Mouse (Mus musculus): Measurements from ENCODE around the gene Ppp2r5b. TPM values are rescaled to one million over a fixed set of nuclear protein-coding genes. Genes with fewer than 3 reads are reported as not detected.
A peak's percentile ranks its signal among the peaks of the same experiment; 100 is the strongest.

The Ppp2r5b gene
- total and polyA plus RNA-seq, 3 experiments: 2.8 to 9.8 (median 3.4) TPM

GRCm38 (mm10) chr19:6283001-6283400, 47.3 kb upstream of the Ppp2r5b start:
- peak overlapping the region; percentile 14; the same call in 1 of the 2 replicates for H3K4me2 ChIP-seq (ENCODE audit: insufficient read depth, low read depth, poor library complexity, severe bottlenecking)
- peak overlapping the region; percentile 99 for H3K27ac ChIP-seq (ENCODE audit: insufficient read depth, low read depth)
- peak overlapping the region; percentile 65 for H3K9ac ChIP-seq (ENCODE audit: insufficient read depth, low read depth)
- H3K36me3 ChIP-seq (replicated peaks in 1 of 2; ENCODE audit: control insufficient read depth in 1 of 2, insufficient read depth in 1 of 2, low read length in 1 of 2): peaks cover 89 to 94% of the 10 kb centered on the region in 2 experiments
- in situ Hi-C loops (cut with MboI; ENCODE audit: low pct_ligation_motif_present, low pct_unique_long_range_greater_than_20kb, low sequenced_read_pairs) (no loop called here), dilution Hi-C loops (cut with MboI; ENCODE audit: extremely low pct_ligation_motif_present, extremely low pct_unique_long_range_greater_than_20kb, low sequenced_read_pairs) (no loop called here)
- TF ChIP-seq EP300 (IDR thresholded peaks at IDR 0.05; ENCODE audit: low read length) (no peak), TBP (conservative IDR thresholded peaks at IDR 0.05; ENCODE audit: low read depth, low read length) (no peak), POLR2A (IDR thresholded peaks at IDR 0.05; ENCODE audit: low read depth, low read length) (no peak), NRF1 (IDR thresholded peaks at IDR 0.05; ENCODE audit: low read depth, low read length) (no peak), MAX (IDR thresholded peaks at IDR 0.05; ENCODE audit: low read length) (no peak)
- peaks cover 87% of the 10 kb centered on the region for H3K79me2 ChIP-seq (replicated peaks; ENCODE audit: control insufficient read depth, extremely low read depth, insufficient read depth, poor library complexity, severe bottlenecking)
- no peak for DNase-seq (ENCODE audit: extremely low read depth)
- H3K9me3 ChIP-seq (replicated peaks; ENCODE audit: low read length): no peaks in the 10 kb centered on the region
- H3K27me3 ChIP-seq (replicated peaks): no peaks in the 10 kb centered on the region
- H3K4me1 ChIP-seq (ENCODE audit: control insufficient read depth in 1 of 2, insufficient read depth in 2 of 2): peaks cover 47 to 74% of the 10 kb centered on the region in 2 experiments
- peak overlapping the region in 1 of 3 experiments; percentile 1 for H3K4me3 ChIP-seq (replicated peaks in 1 of 3; ENCODE audit: low read depth in 2 of 3, low read length in 2 of 3, poor library complexity in 1 of 3)

- H3K79me2 ChIP-seq (replicated peaks; ENCODE audit: control insufficient read depth, extremely low read depth, insufficient read depth, poor library complexity, severe bottlenecking): peaks cover 82% of the 10 kb centered on the region
- in situ Hi-C loops (cut with MboI; ENCODE audit: low pct_ligation_motif_present, low pct_unique_long_range_greater_than_20kb, low sequenced_read_pairs) (no loop called here), dilution Hi-C loops (cut with MboI; ENCODE audit: extremely low pct_ligation_motif_present, extremely low pct_unique_long_range_greater_than_20kb, low sequenced_read_pairs) (no loop called here)
- peak overlapping the region; percentile 92 for H3K9ac ChIP-seq (ENCODE audit: insufficient read depth, low read depth)
- peak overlapping the region; percentile 69 for H3K4me2 ChIP-seq (ENCODE audit: insufficient read depth, low read depth, poor library complexity, severe bottlenecking)
- peaks cover 33 to 57% of the 10 kb centered on the region in 2 experiments for H3K4me1 ChIP-seq (ENCODE audit: control insufficient read depth in 1 of 2, insufficient read depth in 2 of 2)
- DNase-seq (ENCODE audit: extremely low read depth): peak; percentile 92
- H3K27ac ChIP-seq (ENCODE audit: insufficient read depth, low read depth): peak overlapping the region; percentile 99
- no peaks in the 10 kb centered on the region for H3K27me3 ChIP-seq (replicated peaks)
- H3K4me3 ChIP-seq (replicated peaks in 1 of 3; ENCODE audit: low read depth in 2 of 3, low read length in 2 of 3, poor library complexity in 1 of 3): peak overlapping the region; percentile 70 to 99 (median 99)
- no peaks in the 10 kb centered on the region for H3K9me3 ChIP-seq (replicated peaks; ENCODE audit: low read length)
- H3K36me3 ChIP-seq (replicated peaks in 1 of 2; ENCODE audit: control insufficient read depth in 1 of 2, insufficient read depth in 1 of 2, low read length in 1 of 2): peaks cover 75 to 79% of the 10 kb centered on the region in 2 experiments
- TF ChIP-seq ZC3H11A (IDR thresholded peaks at IDR 0.05; ENCODE audit: low read depth, low read length) (no peak), USF1 (IDR thresholded peaks at IDR 0.05; ENCODE audit: low read depth, low read length) (peak; percentile 80), MEF2A (IDR thresholded peaks at IDR 0.05; ENCODE audit: borderline replicate concordance, low read depth, low read length) (peak; percentile 81), TBP (conservative IDR thresholded peaks at IDR 0.05; ENCODE audit: low read depth, low read length) (no peak; the same call in none of the 2 replicates), IRF4 (IDR thresholded peaks at IDR 0.05; ENCODE audit: low read depth, low read length) (peak; percentile 66), NRF1 (IDR thresholded peaks at IDR 0.05; ENCODE audit: low read depth, low read length) (0 out of 2 replicates have a peak, but pooled peaks have one; percentile 11), RCOR1 (conservative IDR thresholded peaks at IDR 0.05; ENCODE audit: low read depth, low read length) (0 out of 2 replicates have a peak, but pooled peaks have one; percentile 14), ZNF384 (IDR thresholded peaks at IDR 0.05; ENCODE audit: low read depth, low read length) (no peak), NELFE (IDR thresholded peaks at IDR 0.05; ENCODE audit: low read depth, low read length) (no peak; the same call in none of the 2 replicates), JUN (IDR thresholded peaks at IDR 0.05; ENCODE audit: insufficient read depth, low read depth, low read length) (peak; percentile 74), MAFK (IDR thresholded peaks at IDR 0.05; ENCODE audit: insufficient replicate concordance, low read length) (peak; percentile 67; the same call in 1 of the 2 replicates), MYC (IDR thresholded peaks at IDR 0.05; ENCODE audit: low read depth, low read length) (peak; percentile 43), ETS1 (conservative IDR thresholded peaks at IDR 0.05; ENCODE audit: low read depth, low read length) (peak; percentile 90), POLR2A (IDR thresholded peaks at IDR 0.05; ENCODE audit: low read depth, low read length) (peak; percentile 55), USF2 (conservative IDR thresholded peaks at IDR 0.05; ENCODE audit: low read depth, low read length) (peak; percentile 61), ZMIZ1 (IDR thresholded peaks at IDR 0.05; ENCODE audit: low read depth, low read length) (peak; percentile 75), HCFC1 (IDR thresholded peaks at IDR 0.05; ENCODE audit: low read depth, low read length) (no peak; the same call in 1 of the 2 replicates), JUND (conservative IDR thresholded peaks at IDR 0.05; ENCODE audit: low read depth, low read length) (peak; percentile 59; the same call in 1 of the 2 replicates), CTCF (conservative IDR thresholded peaks at IDR 0.05 in 1 of 2, IDR thresholded peaks at IDR 0.05 in 1 of 2; ENCODE audit: low read depth in 2 of 2, low read length in 2 of 2) (no peak), ZKSCAN1 (IDR thresholded peaks at IDR 0.05; ENCODE audit: borderline replicate concordance, low read depth, low read length) (peak; percentile 92), SIN3A (IDR thresholded peaks at IDR 0.05; ENCODE audit: low read length) (peak; percentile 78; the same call in 1 of the 2 replicates), BHLHE40 (IDR thresholded peaks at IDR 0.05; ENCODE audit: low read depth, low read length) (peak; percentile 92), POLR2AphosphoS2 (IDR thresholded peaks at IDR 0.05; ENCODE audit: low read depth, low read length) (no peak), TCF12 (IDR thresholded peaks at IDR 0.05; ENCODE audit: low read depth, low read length) (peak; percentile 97), PAX5 (IDR thresholded peaks at IDR 0.05; ENCODE audit: low read length) (no peak), CHD1 (IDR thresholded peaks at IDR 0.05; ENCODE audit: low read depth, low read length) (no peak; the same call in none of the 2 replicates), SMC3 (IDR thresholded peaks at IDR 0.05; ENCODE audit: low read depth, low read length) (no peak), CHD2 (IDR thresholded peaks at IDR 0.05; ENCODE audit: low read length) (peak; percentile 80)
Measured at GRCm38 (mm10) chr19:6281122-6282020, 45.7 kb upstream of the Ppp2r5b start.
